Mouse (Mus musculus): ENCODE data around the gene Klhl29.

DNA sequence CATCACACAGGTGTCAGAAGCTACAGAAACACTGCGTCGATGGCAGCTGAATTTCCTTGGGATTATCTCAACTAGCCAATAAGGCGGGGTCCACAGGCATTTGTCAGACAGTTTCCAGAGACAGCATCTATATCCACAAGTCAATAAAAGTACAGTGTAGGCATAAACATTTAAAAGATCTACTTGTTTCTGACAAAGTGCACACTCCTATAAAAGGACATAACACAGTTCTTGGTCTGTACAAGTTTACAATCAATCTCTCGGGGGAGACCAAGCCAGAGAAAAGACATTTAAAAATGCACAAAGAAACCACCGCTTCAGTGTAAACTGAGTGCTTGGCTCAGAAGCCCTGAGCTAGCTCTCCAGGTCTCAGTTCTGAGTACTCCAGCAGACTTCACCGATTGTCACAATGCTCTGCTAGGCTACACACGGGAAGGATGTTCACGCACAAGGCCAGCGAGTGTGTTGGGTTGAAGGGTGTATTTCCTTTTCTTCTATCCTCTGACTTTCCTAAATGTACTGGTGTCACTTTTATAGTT lies 59.4 kb downstream of the Klhl29 start:
- no peak for TF ChIP-seq POLR2A (IDR thresholded peaks at IDR 0.05; ENCODE audit: insufficient read depth, low read depth, low read length)
- no peak for TF ChIP-seq CTCF (IDR thresholded peaks at IDR 0.05)
